Mouse (Mus musculus) kidney, embryonic 14.5 days (tissue): ENCODE data around the gene Cacna1c. TPM values are rescaled to one million over a fixed set of nuclear protein-coding genes. Genes with fewer than 3 reads are reported as not detected.

Source experiments
- ATAC-seq: fragments of 200-750 bp; cut with Nextera tagmentation; 2 replicates; pipeline ENCODE4 v1.8.0; 2017; ENCODE audit warnings: moderate number of reproducible peaks, mild to moderate bottlenecking, moderate TSS enrichment, moderate library complexity; ENCODE audit not compliant: low FRiP score, low TSS enrichment
- H3K27ac ChIP-seq: fragments of 300-500 bp; sonication (generic); 2 replicates; pipeline ENCODE4 v1.5.1; 2014; ENCODE audit warnings: low read depth, mild to moderate bottlenecking, low read length, moderate library complexity, mixed read lengths
- H3K27me3 ChIP-seq: fragments of 300-500 bp; sonication (generic); 2 replicates; pipeline ENCODE4 v1.6.1; 2014; ENCODE audit warnings: mild to moderate bottlenecking, low read length; ENCODE audit not compliant: control insufficient read depth, insufficient read depth
- H3K36me3 ChIP-seq: fragments of 300-500 bp; sonication (generic); 2 replicates; pipeline ENCODE4 v1.6.1; 2014; ENCODE audit warnings: low read length, mixed read lengths; ENCODE audit not compliant: control insufficient read depth, insufficient read depth
- H3K4me1 ChIP-seq: fragments of 300-500 bp; sonication (generic); 2 replicates; pipeline ENCODE4 v1.6.1; 2014; ENCODE audit warnings: low read length, mixed read lengths; ENCODE audit not compliant: control insufficient read depth, insufficient read depth
- H3K4me2 ChIP-seq: fragments of 300-500 bp; sonication (generic); replicated peaks from 2 replicates; pipeline ENCODE4 v1.6.1; 2014; ENCODE audit warnings: low read depth, mild to moderate bottlenecking, low read length
- H3K4me3 ChIP-seq: fragments of 300-500 bp; sonication (generic); 2 replicates; pipeline ENCODE4 v1.5.1; 2014; ENCODE audit warnings: mild to moderate bottlenecking, low read length
- H3K9ac ChIP-seq: fragments of 300-500 bp; sonication (generic); 2 replicates; pipeline ENCODE4 v1.6.1; 2014; ENCODE audit warnings: low read depth, mild to moderate bottlenecking, low read length, moderate library complexity
- H3K9me3 ChIP-seq: fragments of 300-500 bp; sonication (generic); 2 replicates; pipeline ENCODE4 v1.6.1; 2016; ENCODE audit warnings: low read length; ENCODE audit not compliant: control insufficient read depth
- WGBS: fragments of 180-500 bp; shearing (Covaris S2); extraction: QIAGEN DNeasy Blood & Tissue Kit; methylation state at CpG from one replicate; pipeline ENCODE4 v1.1.7; 2014; 5-methylcytosine and 5-hydroxymethylcytosine counted together
- polyA plus RNA-seq: library from polyadenylated mRNA; unstranded; fragments of >200 nt; fragmentation: Nextera tagmentation; extraction: Ambion mirVana; gene quantifications from 2 replicates; pipeline ENCODE4 v1.2.1, GENCODE M21; 2014

Gene Cacna1c
- polyA plus RNA-seq, 1 experiment from 2014 or later, result 3.3 TPM

- Histone ChIP-seq H3K27ac (no peak overlapping the region), H3K9ac (no peak overlapping the region), H3K4me3 (no peak overlapping the region), H3K4me1 (no peaks in the 10 kb centered on the region), H3K9me3 (no peaks in the 10 kb centered on the region), H3K27me3 (no peaks in the 10 kb centered on the region), H3K36me3 (no peaks in the 10 kb centered on the region), H3K4me2 (no peak overlapping the region)
- WGBS, result 4% methylated on average over 2 of the region's 2 CpGs
- no peak for ATAC-seq
Observed at GRCm38 (mm10) chr6:119015346-119015745, 180.9 kb downstream of the Cacna1c start.

- Histone ChIP-seq H3K4me1 (no peaks in the 10 kb centered on the region), H3K36me3 (no peaks in the 10 kb centered on the region), H3K27me3 (no peaks in the 10 kb centered on the region), H3K9me3 (no peaks in the 10 kb centered on the region), H3K27ac (no peak overlapping the region), H3K9ac (no peak overlapping the region), H3K4me2 (no peak overlapping the region), H3K4me3 (no peak overlapping the region)
- ATAC-seq, result no peak
- WGBS, result 90% methylated on average over 13 of the region's 13 CpGs
Observed at GRCm38 (mm10) chr6:119013168-119014098, 182.8 kb downstream of the Cacna1c start.

- Histone ChIP-seq H3K36me3 (no peaks in the 10 kb centered on the region), H3K4me3 (no peak overlapping the region), H3K27ac (no peak overlapping the region), H3K4me2 (no peak overlapping the region), H3K27me3 (no peaks in the 10 kb centered on the region), H3K4me1 (no peaks in the 10 kb centered on the region), H3K9me3 (no peaks in the 10 kb centered on the region), H3K9ac (no peak overlapping the region)
- ATAC-seq, result no peak
- 44% methylated on average over 3 of the region's 3 CpGs for WGBS
Observed at GRCm38 (mm10) chr6:119010875-119011274, 185.3 kb downstream of the Cacna1c start.

GRCm38 (mm10) chr6:119009526-119009925, 186.7 kb downstream of the Cacna1c start:
- Histone ChIP-seq H3K36me3 (no peaks in the 10 kb centered on the region), H3K4me1 (no peaks in the 10 kb centered on the region), H3K9ac (no peak overlapping the region), H3K4me3 (no peak overlapping the region), H3K27ac (no peak overlapping the region), H3K9me3 (no peaks in the 10 kb centered on the region), H3K4me2 (no peak overlapping the region), H3K27me3 (no peaks in the 10 kb centered on the region)
- ATAC-seq, result no peak
- 85% methylated on average over 7 of the region's 7 CpGs for WGBS

GRCm38 (mm10) chr6:119008638-119009166, 187.5 kb downstream of the Cacna1c start:
- Histone ChIP-seq H3K4me3 (no peak overlapping the region), H3K4me2 (no peak overlapping the region), H3K27ac (no peak overlapping the region), H3K4me1 (no peaks in the 10 kb centered on the region), H3K27me3 (no peaks in the 10 kb centered on the region), H3K36me3 (no peaks in the 10 kb centered on the region), H3K9me3 (no peaks in the 10 kb centered on the region), H3K9ac (no peak overlapping the region)
- WGBS, result 69% methylated on average over 7 of the region's 7 CpGs
- ATAC-seq, result no peak

- H3K9me3 ChIP-seq, result no peaks in the 10 kb centered on the region
- no peaks in the 10 kb centered on the region for H3K4me1 ChIP-seq
- H3K9ac ChIP-seq, result no peak overlapping the region
- H3K36me3 ChIP-seq, result no peaks in the 10 kb centered on the region
- no peak for ATAC-seq
- no peak overlapping the region for H3K27ac ChIP-seq
- no peak overlapping the region for H3K4me2 ChIP-seq
- no peak overlapping the region for H3K4me3 ChIP-seq
- WGBS, result 87% methylated on average over 5 of the region's 5 CpGs
- H3K27me3 ChIP-seq, result no peaks in the 10 kb centered on the region
Observed at GRCm38 (mm10) chr6:119004596-119004995, 191.6 kb downstream of the Cacna1c start.

GRCm38 (mm10) chr6:119001442-119001841, 194.8 kb downstream of the Cacna1c start:
- no peak for ATAC-seq

GRCm38 (mm10) chr6:119000255-119000654, 196.0 kb downstream of the Cacna1c start:
- Histone ChIP-seq H3K4me1 (no peaks in the 10 kb centered on the region), H3K27me3 (no peaks in the 10 kb centered on the region), H3K9ac (no peak overlapping the region), H3K27ac (no peak overlapping the region), H3K36me3 (no peaks in the 10 kb centered on the region), H3K4me2 (no peak overlapping the region), H3K4me3 (no peak overlapping the region), H3K9me3 (no peaks in the 10 kb centered on the region)
- no peak for ATAC-seq
- WGBS, result 46% methylated on average over 3 of the region's 3 CpGs

More at GRCm38 (mm10) chr6:119001442-119001841, 194.8 kb downstream of the Cacna1c start:
- Histone ChIP-seq H3K27me3 (no peaks in the 10 kb centered on the region), H3K9ac (no peak overlapping the region), H3K4me1 (no peaks in the 10 kb centered on the region), H3K4me3 (no peak overlapping the region), H3K9me3 (no peaks in the 10 kb centered on the region), H3K36me3 (no peaks in the 10 kb centered on the region), H3K27ac (no peak overlapping the region), H3K4me2 (no peak overlapping the region)
- WGBS, result 61% methylated on average over 2 of the region's 2 CpGs

GRCm38 (mm10) chr6:118999329-118999875, 196.8 kb downstream of the Cacna1c start:
- Histone ChIP-seq H3K4me2 (no peak overlapping the region), H3K9ac (no peak overlapping the region), H3K9me3 (no peaks in the 10 kb centered on the region), H3K36me3 (no peaks in the 10 kb centered on the region), H3K4me1 (no peaks in the 10 kb centered on the region), H3K27ac (no peak overlapping the region), H3K27me3 (no peaks in the 10 kb centered on the region), H3K4me3 (no peak overlapping the region)
- WGBS, result 94% methylated on average over 2 of the region's 2 CpGs
- no peak for ATAC-seq
